Mouse (Mus musculus): ENCODE measurements around the gene Spdye4b. TPM values are rescaled to one million over a fixed set of nuclear protein-coding genes. Genes with fewer than 3 reads are reported as not detected.
"Not testable (repeated sequence)": the region's sequence is repeated elsewhere in the genome, so short reads cannot be mapped to it uniquely, and the experiment has no call there.

Gene Spdye4b
- polyA plus RNA-seq, 1 experiment, result not detected

- H3K27ac ChIP-seq (ENCODE audit: insufficient read depth, low read length), result no peak overlapping the region
- TF ChIP-seq POLR2A (IDR thresholded peaks at IDR 0.05; ENCODE audit: low read depth, low read length) (no peak), CTCF (IDR thresholded peaks at IDR 0.05; ENCODE audit: borderline replicate concordance, insufficient read depth, low read length) (no peak)
- no peak overlapping the region for H3K4me3 ChIP-seq (ENCODE audit: insufficient read depth, low read length)
- no peaks in the 10 kb centered on the region for H3K4me1 ChIP-seq (ENCODE audit: control insufficient read depth, insufficient read depth, low read length)
Measured at GRCm38 (mm10) chr5:143153756-143154155, 27.1 kb upstream of the Spdye4b start.

GRCm38 (mm10) chr5:143155534-143155933, 25.3 kb upstream of the Spdye4b start:
- TF ChIP-seq POLR2A (IDR thresholded peaks at IDR 0.05; ENCODE audit: low read depth, low read length) (no peak), CTCF (IDR thresholded peaks at IDR 0.05; ENCODE audit: borderline replicate concordance, insufficient read depth, low read length) (no peak)
- H3K4me3 ChIP-seq (ENCODE audit: insufficient read depth, low read length), result no peak overlapping the region
- H3K4me1 ChIP-seq (ENCODE audit: control insufficient read depth, insufficient read depth, low read length), result no peaks in the 10 kb centered on the region
- no peak overlapping the region for H3K27ac ChIP-seq (ENCODE audit: insufficient read depth, low read length)

GRCm38 (mm10) chr5:143165508-143166070, 15.2 kb upstream of the Spdye4b start:
- Histone ChIP-seq H3K27ac (ENCODE audit: insufficient read depth, low read length) (no peak overlapping the region), H3K4me3 (ENCODE audit: insufficient read depth, low read length) (no peak overlapping the region), H3K4me1 (ENCODE audit: control insufficient read depth, insufficient read depth, low read length) (no peaks in the 10 kb centered on the region)
- TF ChIP-seq CTCF (IDR thresholded peaks at IDR 0.05; ENCODE audit: borderline replicate concordance, insufficient read depth, low read length) (no peak), POLR2A (IDR thresholded peaks at IDR 0.05; ENCODE audit: low read depth, low read length) (no peak)

GRCm38 (mm10) chr5:143175970-143176369, 4.8 kb upstream of the Spdye4b start:
- Histone ChIP-seq H3K27ac (ENCODE audit: insufficient read depth, low read length) (no peak overlapping the region), H3K4me1 (ENCODE audit: control insufficient read depth, insufficient read depth, low read length) (peaks cover 4% of the 10 kb centered on the region), H3K4me3 (ENCODE audit: insufficient read depth, low read length) (no peak overlapping the region)
- TF ChIP-seq CTCF (IDR thresholded peaks at IDR 0.05; ENCODE audit: borderline replicate concordance, insufficient read depth, low read length) (no peak), POLR2A (IDR thresholded peaks at IDR 0.05; ENCODE audit: low read depth, low read length) (no peak)

GRCm38 (mm10) chr5:143177541-143178200, 3.1 kb upstream of the Spdye4b start:
- TF ChIP-seq POLR2A (IDR thresholded peaks at IDR 0.05; ENCODE audit: low read depth, low read length), result no peak
- TF ChIP-seq CTCF (IDR thresholded peaks at IDR 0.05; ENCODE audit: borderline replicate concordance, insufficient read depth, low read length), result no peak
- Histone ChIP-seq H3K4me1 (ENCODE audit: control insufficient read depth, insufficient read depth, low read length) (peaks cover 4% of the 10 kb centered on the region), H3K4me3 (ENCODE audit: insufficient read depth, low read length) (no peak overlapping the region), H3K27ac (ENCODE audit: insufficient read depth, low read length) (no peak overlapping the region)

- TF ChIP-seq POLR2A (IDR thresholded peaks at IDR 0.05; ENCODE audit: low read depth, low read length), result no peak
- no peak for TF ChIP-seq CTCF (IDR thresholded peaks at IDR 0.05; ENCODE audit: borderline replicate concordance, insufficient read depth, low read length)
- H3K4me1 ChIP-seq (ENCODE audit: control insufficient read depth, insufficient read depth, low read length), result peaks cover 4% of the 10 kb centered on the region
- peak overlapping the region; percentile 2; the same call in 1 of the 2 replicates for H3K4me3 ChIP-seq (ENCODE audit: insufficient read depth, low read length)
- no peak overlapping the region for H3K27ac ChIP-seq (ENCODE audit: insufficient read depth, low read length)
Measured at GRCm38 (mm10) chr5:143179179-143179578, 1.6 kb upstream of the Spdye4b start.

GRCm38 (mm10) chr5:143188014-143188413, 7.2 kb downstream of the Spdye4b start:
- H3K27ac ChIP-seq (ENCODE audit: insufficient read depth, low read length); H3K4me3 ChIP-seq (ENCODE audit: insufficient read depth, low read length); H3K4me1 ChIP-seq (ENCODE audit: control insufficient read depth, insufficient read depth, low read length): not testable (repeated sequence)

GRCm38 (mm10) chr5:143192806-143193205, 12.0 kb downstream of the Spdye4b start:
- Histone ChIP-seq H3K27ac (ENCODE audit: insufficient read depth, low read length) (no peak overlapping the region), H3K4me3 (ENCODE audit: insufficient read depth, low read length) (no peak overlapping the region), H3K4me1 (ENCODE audit: control insufficient read depth, insufficient read depth, low read length) (no peaks in the 10 kb centered on the region; the same call in 1 of the 2 replicates)
- TF ChIP-seq POLR2A (IDR thresholded peaks at IDR 0.05; ENCODE audit: low read depth, low read length) (no peak), CTCF (IDR thresholded peaks at IDR 0.05; ENCODE audit: borderline replicate concordance, insufficient read depth, low read length) (no peak)

GRCm38 (mm10) chr5:143194747-143195146, 13.9 kb downstream of the Spdye4b start:
- H3K27ac ChIP-seq (ENCODE audit: insufficient read depth, low read length); H3K4me3 ChIP-seq (ENCODE audit: insufficient read depth, low read length); H3K4me1 ChIP-seq (ENCODE audit: control insufficient read depth, insufficient read depth, low read length): not testable (repeated sequence)

GRCm38 (mm10) chr5:143195166-143195565, 14.3 kb downstream of the Spdye4b start:
- Histone ChIP-seq H3K4me3 (ENCODE audit: insufficient read depth, low read length) (no peak overlapping the region), H3K4me1 (ENCODE audit: control insufficient read depth, insufficient read depth, low read length) (no peaks in the 10 kb centered on the region; the same call in 1 of the 2 replicates), H3K27ac (ENCODE audit: insufficient read depth, low read length) (no peak overlapping the region)
- TF ChIP-seq POLR2A (IDR thresholded peaks at IDR 0.05; ENCODE audit: low read depth, low read length) (no peak), CTCF (IDR thresholded peaks at IDR 0.05; ENCODE audit: borderline replicate concordance, insufficient read depth, low read length) (no peak)

Data from embryonic fibroblast, embryonic 13.5 days (primary cell).